Mouse (Mus musculus): ENCODE data around the gene Tspyl4. TPM values are rescaled to one million over a fixed set of nuclear protein-coding genes. Genes with fewer than 3 reads are reported as not detected.

Gene Tspyl4
- polyA plus RNA-seq, 1 experiment from 2014 or later, result 11.9 TPM

DNA sequence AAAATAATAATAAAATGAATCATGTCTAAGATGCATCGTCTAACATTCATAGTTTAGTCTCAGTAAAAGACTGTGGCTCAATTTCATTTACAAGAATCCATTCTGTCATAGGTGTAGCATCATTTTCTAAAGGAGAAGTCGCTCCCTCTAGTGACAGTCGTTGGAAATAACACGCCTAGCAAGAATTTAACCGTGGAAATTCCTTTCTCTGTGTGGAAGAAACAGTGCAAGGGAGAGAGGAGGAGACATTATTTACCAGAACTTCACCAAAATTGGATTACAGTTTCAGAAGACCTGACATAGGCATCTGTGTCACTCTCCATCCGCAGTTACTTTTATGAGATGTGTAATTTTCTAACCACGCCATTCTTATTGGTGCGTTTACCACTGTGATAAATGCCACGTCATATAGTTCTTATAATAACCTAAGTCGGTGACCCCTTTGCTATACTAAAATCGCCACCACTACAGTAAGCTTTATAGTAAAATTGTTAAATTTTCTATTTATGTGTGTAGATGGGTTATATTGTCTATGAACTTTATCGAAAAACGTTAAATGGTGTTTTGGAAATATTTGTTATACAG lies 16.6 kb upstream of the Tspyl4 start:
- peak overlapping the region; percentile 93 for H3K4me2 ChIP-seq (ENCODE audit: low read length)
- ATAC-seq (ENCODE audit: insufficient number of reproducible peaks, insufficient read depth, low FRiP score, low read depth), result no peak
- peak overlapping the region in 1 of 2 experiments; percentile 99; a peak in 3 of 4 replicates for H3K4me3 ChIP-seq (ENCODE audit: control insufficient read depth in 1 of 2, insufficient read depth in 1 of 2, low read depth in 1 of 2, low read length in 2 of 2)
- H3K27me3 ChIP-seq (ENCODE audit: control insufficient read depth, insufficient read depth, low read length), result no peaks in the 10 kb centered on the region
- WGBS, result 24% methylated on average over 13 of the region's 13 CpGs
- H3K36me3 ChIP-seq (ENCODE audit: control insufficient read depth, insufficient read depth, low read length), result peaks cover 3% of the 10 kb centered on the region; the same call in 1 of the 2 replicates
- H3K4me1 ChIP-seq (ENCODE audit: control insufficient read depth in 2 of 2, insufficient read depth in 2 of 2, low read length in 2 of 2), result peaks cover 2 to 15% of the 10 kb centered on the region in 2 experiments; a peak in 3 of 4 replicates
- no peaks in the 10 kb centered on the region for H3K9me3 ChIP-seq (ENCODE audit: control insufficient read depth, low read length)
- 0 out of 2 replicates have a peak overlapping the region, but pooled peaks have one; percentile 39 for H3K9ac ChIP-seq (ENCODE audit: low read length)
- no peak overlapping the region for H3K27ac ChIP-seq (replicated peaks in 1 of 2; ENCODE audit: control insufficient read depth in 1 of 2, insufficient read depth in 1 of 2, low read depth in 2 of 2, low read length in 2 of 2)

DNA sequence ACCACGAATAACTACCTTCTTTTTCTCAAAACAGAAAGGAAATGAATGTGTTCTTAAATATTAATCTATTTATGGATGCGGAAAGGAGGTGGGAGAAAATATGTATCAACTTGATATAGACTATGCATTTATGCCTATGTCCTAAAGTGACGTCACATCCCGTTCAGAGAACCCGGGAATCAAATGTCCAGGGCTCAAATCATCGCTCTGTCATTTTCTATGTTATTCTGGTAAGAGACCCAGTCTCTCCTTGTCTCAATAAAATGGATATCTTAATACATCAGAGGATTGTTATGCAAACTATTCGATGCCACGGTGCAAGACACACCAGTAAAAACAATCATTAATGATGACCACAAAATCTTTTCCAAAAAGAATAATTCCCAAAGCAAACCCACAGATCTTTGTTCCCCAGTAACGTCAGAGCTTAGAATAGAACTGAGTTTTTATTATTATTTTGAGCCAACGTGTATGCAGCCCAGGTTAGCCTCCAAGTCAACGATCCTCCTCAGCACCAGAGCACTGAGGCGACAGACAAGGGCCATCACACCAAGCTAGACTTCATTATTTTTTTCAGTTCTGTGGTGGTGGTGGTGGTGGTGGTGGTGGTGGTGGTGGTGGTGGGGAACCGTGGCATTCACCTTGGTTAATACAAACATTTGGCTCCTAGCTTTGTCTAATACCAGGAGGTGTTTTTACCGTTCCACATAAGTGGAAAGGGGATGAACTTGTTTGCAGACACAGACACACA lies 15.9 kb upstream of the Tspyl4 start:
- 15% methylated on average over 14 of the region's 14 CpGs for WGBS

DNA sequence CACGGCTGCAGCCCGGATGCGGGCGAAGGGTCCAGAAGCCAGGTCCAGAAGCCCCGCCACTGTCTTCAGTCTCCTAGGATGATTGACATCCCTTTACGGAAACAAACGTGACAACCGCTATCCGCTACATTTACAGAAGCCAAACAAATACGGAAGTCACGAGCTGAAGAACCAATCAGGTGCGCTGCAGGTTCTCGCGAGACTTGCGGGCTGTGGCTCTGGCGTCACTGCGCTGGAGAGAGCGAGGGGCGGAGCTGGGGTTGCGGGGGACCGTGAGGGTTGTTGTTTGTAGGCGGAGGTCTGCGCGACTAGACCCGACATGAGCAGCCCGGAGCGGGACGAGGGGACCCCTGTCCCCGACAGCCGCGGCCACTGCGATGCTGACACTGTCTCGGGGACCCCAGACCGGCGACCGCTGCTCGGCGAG lies 15.3 kb upstream of the Tspyl4 start, which contains the start of gene Tspyl1:
Gene Tspyl1 (plus strand): TSS at position 229 of the 427 bp plus-strand sequence.
- WGBS, result under 1% methylated on average over 37 of the region's 38 CpGs
- Histone ChIP-seq H3K36me3 (ENCODE audit: control insufficient read depth, insufficient read depth, low read length) (peaks cover 9% of the 10 kb centered on the region), H3K27me3 (ENCODE audit: control insufficient read depth, insufficient read depth, low read length) (no peaks in the 10 kb centered on the region), H3K4me2 (ENCODE audit: low read length) (peak within 1 kb of the TSS; percentile 93), H3K4me3 (ENCODE audit: control insufficient read depth in 1 of 2, insufficient read depth in 1 of 2, low read depth in 1 of 2, low read length in 2 of 2) (peak within 1 kb of the TSS; percentile 99), H3K27ac (replicated peaks in 1 of 2; ENCODE audit: control insufficient read depth in 1 of 2, insufficient read depth in 1 of 2, low read depth in 2 of 2, low read length in 2 of 2) (peak within 1 kb of the TSS; percentile 86 to 87), H3K9ac (ENCODE audit: low read length) (peak within 1 kb of the TSS; percentile 99), H3K9me3 (ENCODE audit: control insufficient read depth, low read length) (no peaks in the 10 kb centered on the region), H3K4me1 (ENCODE audit: control insufficient read depth in 2 of 2, insufficient read depth in 2 of 2, low read length in 2 of 2) (peaks cover 2 to 15% of the 10 kb centered on the region in 2 experiments; a peak in 3 of 4 replicates)
- peak; percentile 97 for ATAC-seq (ENCODE audit: insufficient number of reproducible peaks, insufficient read depth, low FRiP score, low read depth)

More for the DNA sequence above, 15.9 kb upstream of the Tspyl4 start:
- H3K9ac ChIP-seq (ENCODE audit: low read length), result peak overlapping the region; percentile 99
- ATAC-seq (ENCODE audit: insufficient number of reproducible peaks, insufficient read depth, low FRiP score, low read depth), result peak; percentile 7; the same call in 1 of the 2 replicates
- peak overlapping the region; percentile 93 for H3K4me2 ChIP-seq (ENCODE audit: low read length)
- peak overlapping the region; percentile 99 for H3K4me3 ChIP-seq (ENCODE audit: control insufficient read depth in 1 of 2, insufficient read depth in 1 of 2, low read depth in 1 of 2, low read length in 2 of 2)
- H3K4me1 ChIP-seq (ENCODE audit: control insufficient read depth in 2 of 2, insufficient read depth in 2 of 2, low read length in 2 of 2), result peaks cover 2 to 15% of the 10 kb centered on the region in 2 experiments; a peak in 3 of 4 replicates
- H3K36me3 ChIP-seq (ENCODE audit: control insufficient read depth, insufficient read depth, low read length), result peaks cover 6% of the 10 kb centered on the region
- H3K9me3 ChIP-seq (ENCODE audit: control insufficient read depth, low read length), result no peaks in the 10 kb centered on the region
- H3K27me3 ChIP-seq (ENCODE audit: control insufficient read depth, insufficient read depth, low read length), result no peaks in the 10 kb centered on the region
- H3K27ac ChIP-seq (replicated peaks in 1 of 2; ENCODE audit: control insufficient read depth in 1 of 2, insufficient read depth in 1 of 2, low read depth in 2 of 2, low read length in 2 of 2), result peak overlapping the region; percentile 82 to 87

DNA sequence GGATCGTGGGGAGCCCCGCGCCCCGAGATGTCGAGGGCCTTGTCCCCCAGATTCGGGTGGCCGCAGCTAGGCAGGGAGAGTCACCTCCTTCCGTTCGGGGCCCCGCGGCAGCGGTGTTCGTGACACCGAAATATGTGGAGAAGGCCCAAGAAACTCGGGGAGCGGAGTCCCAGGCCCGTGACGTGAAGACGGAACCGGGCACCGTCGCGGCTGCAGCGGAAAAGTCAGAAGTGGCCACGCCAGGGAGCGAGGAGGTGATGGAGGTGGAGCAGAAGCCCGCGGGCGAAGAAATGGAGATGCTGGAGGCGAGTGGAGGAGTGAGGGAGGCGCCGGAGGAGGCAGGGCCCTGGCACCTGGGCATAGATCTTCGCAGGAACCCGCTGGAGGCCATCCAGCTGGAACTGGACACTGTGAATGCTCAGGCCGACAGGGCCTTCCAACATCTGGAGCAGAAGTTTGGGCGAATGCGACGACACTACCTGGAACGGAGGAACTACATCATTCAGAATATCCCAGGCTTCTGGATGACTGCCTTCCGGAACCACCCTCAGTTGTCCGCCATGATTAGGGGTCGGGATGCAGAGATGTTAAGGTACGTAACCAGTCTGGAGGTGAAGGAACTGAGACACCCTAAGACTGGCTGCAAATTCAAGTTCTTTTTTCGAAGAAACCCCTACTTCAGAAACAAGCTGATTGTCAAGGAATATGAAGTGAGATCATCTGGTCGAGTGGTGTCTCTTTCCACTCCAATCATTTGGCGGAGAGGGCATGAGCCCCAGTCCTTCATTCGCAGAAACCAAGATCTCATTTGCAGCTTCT lies 14.6 kb upstream of the Tspyl4 start:
- peak; percentile 44 for ATAC-seq (ENCODE audit: insufficient number of reproducible peaks, insufficient read depth, low FRiP score, low read depth)
- Histone ChIP-seq H3K4me3 (ENCODE audit: control insufficient read depth in 1 of 2, insufficient read depth in 1 of 2, low read depth in 1 of 2, low read length in 2 of 2) (peak overlapping the region; percentile 99), H3K4me2 (ENCODE audit: low read length) (peak overlapping the region; percentile 93), H3K36me3 (ENCODE audit: control insufficient read depth, insufficient read depth, low read length) (peaks cover 15% of the 10 kb centered on the region), H3K27ac (replicated peaks in 1 of 2; ENCODE audit: control insufficient read depth in 1 of 2, insufficient read depth in 1 of 2, low read depth in 2 of 2, low read length in 2 of 2) (peak overlapping the region; percentile 76 to 86), H3K9me3 (ENCODE audit: control insufficient read depth, low read length) (no peaks in the 10 kb centered on the region), H3K9ac (ENCODE audit: low read length) (peak overlapping the region; percentile 99), H3K4me1 (ENCODE audit: control insufficient read depth in 2 of 2, insufficient read depth in 2 of 2, low read length in 2 of 2) (peaks cover 2 to 15% of the 10 kb centered on the region in 2 experiments; a peak in 3 of 4 replicates), H3K27me3 (ENCODE audit: control insufficient read depth, insufficient read depth, low read length) (no peaks in the 10 kb centered on the region)
- 2% methylated on average over 47 of the region's 47 CpGs for WGBS

DNA sequence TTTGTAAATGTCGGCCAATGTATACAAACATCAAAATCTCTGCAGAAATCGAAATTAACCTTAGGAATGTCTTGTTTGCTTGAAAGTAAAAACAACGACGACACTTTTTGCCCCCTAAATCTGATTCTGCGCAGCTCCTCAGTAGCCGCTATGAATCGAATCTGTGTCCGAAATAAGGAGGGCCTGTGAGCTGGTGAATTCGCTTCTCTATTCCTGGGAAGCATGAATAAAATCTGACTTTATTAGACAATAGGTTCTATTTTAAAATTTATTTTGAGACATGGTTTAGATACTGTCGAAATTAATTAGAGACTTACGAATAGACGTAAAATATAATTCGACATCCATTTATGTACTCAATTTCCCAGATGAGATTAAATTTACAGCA lies 337 bp upstream of the Tspyl4 start:
- Histone ChIP-seq H3K36me3 (ENCODE audit: control insufficient read depth, insufficient read depth, low read length) (no peaks in the 10 kb centered on the region), H3K9ac (ENCODE audit: low read length) (peak overlapping the region; percentile 83), H3K4me3 (ENCODE audit: control insufficient read depth in 1 of 2, insufficient read depth in 1 of 2, low read depth in 1 of 2, low read length in 2 of 2) (peak overlapping the region; percentile 79 to 92), H3K4me1 (ENCODE audit: control insufficient read depth in 2 of 2, insufficient read depth in 2 of 2, low read length in 2 of 2) (peaks cover 17 to 36% of the 10 kb centered on the region in 2 experiments), H3K4me2 (ENCODE audit: low read length) (peak overlapping the region; percentile 96), H3K27me3 (ENCODE audit: control insufficient read depth, insufficient read depth, low read length) (no peaks in the 10 kb centered on the region), H3K27ac (replicated peaks in 1 of 2; ENCODE audit: control insufficient read depth in 1 of 2, insufficient read depth in 1 of 2, low read depth in 2 of 2, low read length in 2 of 2) (peak overlapping the region in 1 of 2 experiments; percentile 78; a peak in 1 of 4 replicates), H3K9me3 (ENCODE audit: control insufficient read depth, low read length) (no peaks in the 10 kb centered on the region)
- WGBS, result 7% methylated on average over 13 of the region's 13 CpGs
- ATAC-seq (ENCODE audit: insufficient number of reproducible peaks, insufficient read depth, low FRiP score, low read depth), result no peak

- Histone ChIP-seq H3K36me3 (ENCODE audit: control insufficient read depth, insufficient read depth, low read length) (no peaks in the 10 kb centered on the region), H3K4me1 (ENCODE audit: control insufficient read depth in 2 of 2, insufficient read depth in 2 of 2, low read length in 2 of 2) (peaks cover 22 to 41% of the 10 kb centered on the region in 2 experiments), H3K9me3 (ENCODE audit: control insufficient read depth, low read length) (no peaks in the 10 kb centered on the region), H3K4me2 (ENCODE audit: low read length) (peak overlapping the region; percentile 96), H3K27ac (replicated peaks in 1 of 2; ENCODE audit: control insufficient read depth in 1 of 2, insufficient read depth in 1 of 2, low read depth in 2 of 2, low read length in 2 of 2) (peak overlapping the region in 1 of 2 experiments; percentile 78; a peak in 2 of 4 replicates), H3K4me3 (ENCODE audit: control insufficient read depth in 1 of 2, insufficient read depth in 1 of 2, low read depth in 1 of 2, low read length in 2 of 2) (peak overlapping the region; percentile 79 to 92), H3K9ac (ENCODE audit: low read length) (peak overlapping the region; percentile 83), H3K27me3 (ENCODE audit: control insufficient read depth, insufficient read depth, low read length) (no peaks in the 10 kb centered on the region)
- ATAC-seq (ENCODE audit: insufficient number of reproducible peaks, insufficient read depth, low FRiP score, low read depth), result no peak
- WGBS, result 46% methylated on average over 25 of the region's 25 CpGs
Observed at GRCm38 (mm10) chr10:34297980-34298753, 925 bp downstream of the Tspyl4 start.

Measured in heart, embryonic 14.5 days (tissue).